Mouse (Mus musculus): ENCODE results near the gene Card14.

DNA sequence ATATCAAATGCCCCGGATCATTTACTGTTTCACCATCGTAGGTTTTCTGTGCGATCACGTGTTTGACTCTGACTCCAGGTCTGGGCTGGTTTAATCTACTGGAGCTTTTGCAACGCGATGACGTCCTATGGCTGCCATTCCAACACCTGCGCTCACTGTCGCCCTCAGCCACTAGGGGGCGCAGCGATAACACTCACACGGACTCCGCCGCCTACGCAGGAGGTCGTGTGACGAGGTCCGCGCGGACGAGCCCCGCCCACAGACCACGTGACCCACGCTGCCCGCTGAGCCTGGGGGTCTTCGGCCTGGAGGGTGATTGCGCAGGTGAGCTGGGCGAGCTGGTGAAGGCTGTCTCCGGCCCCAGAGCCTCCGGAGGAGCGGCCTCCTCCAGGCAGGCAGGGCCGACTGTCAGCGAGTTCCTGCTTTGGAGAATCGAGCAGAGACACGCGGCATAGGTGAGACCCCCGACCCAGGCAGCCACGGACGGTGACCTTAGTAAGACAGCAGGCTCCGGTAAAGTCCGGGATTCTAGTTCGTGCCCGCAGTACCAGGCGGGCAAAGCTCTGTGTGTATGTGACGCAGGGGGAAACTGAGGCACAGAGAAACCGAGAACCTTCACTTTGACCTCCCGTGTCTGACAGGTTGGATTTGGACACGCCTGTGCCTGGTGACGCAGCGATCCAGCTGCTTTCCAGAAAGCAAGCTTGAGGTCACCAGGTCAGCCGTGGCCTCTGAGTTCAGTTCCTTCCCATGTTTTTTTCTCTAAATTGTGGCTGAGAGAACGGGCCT lies 39.6 kb upstream of the Card14 start, which contains the start of gene Gaa:
- TF ChIP-seq POLR2A (IDR thresholded peaks at IDR 0.05; ENCODE audit: insufficient read depth, low read depth, low read length) (peak; percentile 58), CTCF (IDR thresholded peaks at IDR 0.05; ENCODE audit: insufficient read depth, low read depth, low read length) (peak; percentile 92)

Measured in olfactory bulb, adult 2 months (tissue).